Mouse (Mus musculus) CH12.LX (cell line): ENCODE measurements around the gene Rasal1. TPM values are rescaled to one million over a fixed set of nuclear protein-coding genes. Genes with fewer than 3 reads are reported as not detected.

Experiments used
- DNase-seq: peaks from one replicate; pipeline ENCODE4 v3.0.0-alpha.2; 2013; ENCODE audit errors: extremely low read depth
- H3K27ac ChIP-seq: 2 replicates; pipeline ENCODE4 v1.5.1; 2012; ENCODE audit warnings: low read depth, mild to moderate bottlenecking, control low read depth, moderate library complexity; ENCODE audit not compliant: insufficient read depth
- H3K27me3 ChIP-seq: replicated peaks from 2 replicates; pipeline ENCODE3; 2012; ENCODE audit warnings: inconsistent platforms
- H3K36me3 ChIP-seq, 2 experiments: replicated peaks in 1 of 2; 2 replicates each; pipeline versions ENCODE3 to v1.6.1; 2012; ENCODE audit warnings: inconsistent platforms in 1 of 2, low read length in 1 of 2, mild to moderate bottlenecking in 1 of 2, mixed read lengths in 1 of 2, moderate library complexity in 1 of 2; ENCODE audit not compliant: control insufficient read depth in 1 of 2, insufficient read depth in 1 of 2
- H3K4me1 ChIP-seq, 2 experiments: 2 replicates each; pipeline ENCODE4 v1.6.1; 2012; ENCODE audit warnings: inconsistent platforms in 1 of 2, moderate library complexity in 1 of 2; ENCODE audit not compliant: insufficient read depth in 2 of 2, control insufficient read depth in 1 of 2
- H3K4me2 ChIP-seq: 2 replicates; pipeline ENCODE4 v1.6.1; 2012; ENCODE audit warnings: low read depth, mild to moderate bottlenecking, control low read depth; ENCODE audit not compliant: poor library complexity, insufficient read depth, severe bottlenecking
- H3K4me3 ChIP-seq, 3 experiments: fragments of 150-350 bp in 1 of 3; sonication (generic) in 1 of 3; replicated peaks in 1 of 3; 2 replicates each; pipeline versions ENCODE3 to v1.5.1; 2011 to 2012; ENCODE audit warnings: low read depth in 2 of 3, low read length in 2 of 3, mild to moderate bottlenecking in 2 of 3, moderate library complexity in 2 of 3, control low read depth in 1 of 3, improper control_type of control experiment in 1 of 3, inconsistent platforms in 1 of 3, mixed read lengths in 1 of 3; ENCODE audit not compliant: poor library complexity in 1 of 3
- H3K79me2 ChIP-seq: replicated peaks from 2 replicates; pipeline ENCODE4 v1.6.1; 2012; ENCODE audit warnings: mild to moderate bottlenecking, moderate library complexity; ENCODE audit not compliant: control insufficient read depth, poor library complexity, insufficient read depth, severe bottlenecking; ENCODE audit errors: extremely low read depth
- H3K9ac ChIP-seq: 2 replicates; pipeline ENCODE4 v1.6.1; 2012; ENCODE audit warnings: low read depth, mild to moderate bottlenecking, control low read depth, moderate library complexity; ENCODE audit not compliant: insufficient read depth
- H3K9me3 ChIP-seq: replicated peaks from 2 replicates; pipeline ENCODE3; 2012; ENCODE audit warnings: low read length, inconsistent platforms, mixed read lengths
- CHD1 ChIP-seq: IDR thresholded peaks from 2 replicates; pipeline ENCODE4 v1.6.1; 2012; ENCODE audit warnings: low read depth, low read length, improper control_type of control experiment, inconsistent platforms
- CTCF ChIP-seq, 2 experiments: IDR thresholded peaks in 1 of 2; conservative IDR thresholded peaks in 1 of 2; 2 replicates each; pipeline ENCODE4 v1.5.1; 2011 to 2012; ENCODE audit warnings: low read depth in 2 of 2, low read length in 2 of 2, improper control_type of control experiment in 1 of 2, inconsistent platforms in 1 of 2, mild to moderate bottlenecking in 1 of 2, moderate library complexity in 1 of 2
- EP300 ChIP-seq: IDR thresholded peaks from 2 replicates; pipeline ENCODE4 v1.6.1; 2011; ENCODE audit warnings: low read length, improper control_type of control experiment
- ETS1 ChIP-seq: conservative IDR thresholded peaks from 2 replicates; pipeline ENCODE4 v1.6.1; 2012; ENCODE audit warnings: low read depth, mild to moderate bottlenecking, inconsistent platforms, low read length, improper control_type of control experiment, moderate library complexity
- HCFC1 ChIP-seq: IDR thresholded peaks from 2 replicates; pipeline ENCODE4 v1.6.1; 2012; ENCODE audit warnings: low read depth, mild to moderate bottlenecking, inconsistent platforms, low read length, improper control_type of control experiment
- IRF4 ChIP-seq: IDR thresholded peaks from 2 replicates; pipeline ENCODE4 v1.6.1; 2014; ENCODE audit warnings: low read depth, mild to moderate bottlenecking, inconsistent platforms, low read length, improper control_type of control experiment
- JUND ChIP-seq: conservative IDR thresholded peaks from 2 replicates; pipeline ENCODE4 v1.6.1; 2011; ENCODE audit warnings: low read depth, low read length, improper control_type of control experiment
- MAFK ChIP-seq: IDR thresholded peaks from 2 replicates; pipeline ENCODE4 v1.6.1; 2011; ENCODE audit warnings: low read length, improper control_type of control experiment; ENCODE audit not compliant: insufficient replicate concordance
- MAX ChIP-seq: IDR thresholded peaks from 2 replicates; pipeline ENCODE4 v1.6.1; 2011; ENCODE audit warnings: low read length, improper control_type of control experiment
- MEF2A ChIP-seq: IDR thresholded peaks from 2 replicates; pipeline ENCODE4 v1.6.1; 2014; ENCODE audit warnings: low read depth, mild to moderate bottlenecking, inconsistent platforms, low read length, improper control_type of control experiment, borderline replicate concordance
- MYC ChIP-seq: IDR thresholded peaks from 2 replicates; pipeline ENCODE4 v1.6.1; 2011; ENCODE audit warnings: low read depth, mild to moderate bottlenecking, improper control_type of control experiment, low read length
- NRF1 ChIP-seq: IDR thresholded peaks from 2 replicates; pipeline ENCODE4 v1.6.1; 2014; ENCODE audit warnings: low read depth, mild to moderate bottlenecking, inconsistent platforms, low read length, improper control_type of control experiment, moderate library complexity
- POLR2A ChIP-seq: IDR thresholded peaks from 2 replicates; pipeline ENCODE4 v1.6.1; 2011; ENCODE audit warnings: low read depth, mild to moderate bottlenecking, improper control_type of control experiment, low read length
- RAD21 ChIP-seq: IDR thresholded peaks from 2 replicates; pipeline ENCODE4 v1.6.1; 2011; ENCODE audit warnings: low read depth, mild to moderate bottlenecking, low read length, improper control_type of control experiment, moderate library complexity
- RCOR1 ChIP-seq: conservative IDR thresholded peaks from 2 replicates; pipeline ENCODE4 v1.6.1; 2012; ENCODE audit warnings: low read depth, mild to moderate bottlenecking, inconsistent platforms, low read length, improper control_type of control experiment
- SIN3A ChIP-seq: IDR thresholded peaks from 2 replicates; pipeline ENCODE4 v1.6.1; 2012; ENCODE audit warnings: low read length, improper control_type of control experiment, inconsistent platforms
- SMC3 ChIP-seq: IDR thresholded peaks from 2 replicates; pipeline ENCODE4 v1.6.1; 2011; ENCODE audit warnings: low read depth, low read length, improper control_type of control experiment
- TCF12 ChIP-seq: IDR thresholded peaks from 2 replicates; pipeline ENCODE4 v1.6.1; 2014; ENCODE audit warnings: low read depth, mild to moderate bottlenecking, inconsistent platforms, low read length, improper control_type of control experiment
- UBTF ChIP-seq: IDR thresholded peaks from 2 replicates; pipeline ENCODE4 v1.6.1; 2012; ENCODE audit warnings: low read depth, mild to moderate bottlenecking, inconsistent platforms, low read length, improper control_type of control experiment, moderate library complexity
- USF1 ChIP-seq: IDR thresholded peaks from 2 replicates; pipeline ENCODE4 v1.6.1; 2014; ENCODE audit warnings: low read depth, mild to moderate bottlenecking, inconsistent platforms, low read length, improper control_type of control experiment
- ZKSCAN1 ChIP-seq: IDR thresholded peaks from 2 replicates; pipeline ENCODE4 v1.6.1; 2012; ENCODE audit warnings: low read depth, inconsistent platforms, low read length, improper control_type of control experiment, borderline replicate concordance
- ZMIZ1 ChIP-seq: IDR thresholded peaks from 2 replicates; pipeline ENCODE4 v1.6.1; 2012; ENCODE audit warnings: low read depth, mild to moderate bottlenecking, inconsistent platforms, low read length, improper control_type of control experiment
- ZNF384 ChIP-seq: IDR thresholded peaks from 2 replicates; pipeline ENCODE4 v1.6.1; 2012; ENCODE audit warnings: low read depth, low read length, improper control_type of control experiment, inconsistent platforms
- dilution Hi-C: fragments of 300-500 bp; cut with MboI; formaldehyde crosslinking; loops from 2 replicates; pipeline ENCODE4 v1.14.3; 2020; ENCODE audit warnings: low sequenced_read_pairs; ENCODE audit not compliant: extremely low pct_unique_long_range_greater_than_20kb, extremely low pct_ligation_motif_present
- in situ Hi-C: fragments of 300-500 bp; cut with MboI; formaldehyde crosslinking; loops from 3 replicates; pipeline ENCODE4 v1.14.3; 2019; ENCODE audit warnings: low sequenced_read_pairs, low pct_ligation_motif_present, low pct_unique_long_range_greater_than_20kb, mixed read lengths
- polyA plus RNA-seq: library from polyadenylated mRNA; unstranded; fragments of >175 nt; gene quantifications from 2 replicates; pipeline ENCODE4 v1.2.1, GENCODE M21; 2012; ENCODE audit warnings: low read depth; ENCODE audit not compliant: insufficient read length
- total RNA-seq, 2 experiments: library from RNA; depleted of rRNA; stranded (reverse); fragments of 300-350 nt in 1 of 2; fragments of >200 nt in 1 of 2; gene quantifications; 2 replicates each; pipeline ENCODE4 v1.2.3; 2012 to 2014

Rasal1 gene
- total and polyA plus RNA-seq, 3 experiments: 11.7 to 21.4 (median 15.6) TPM

DNA sequence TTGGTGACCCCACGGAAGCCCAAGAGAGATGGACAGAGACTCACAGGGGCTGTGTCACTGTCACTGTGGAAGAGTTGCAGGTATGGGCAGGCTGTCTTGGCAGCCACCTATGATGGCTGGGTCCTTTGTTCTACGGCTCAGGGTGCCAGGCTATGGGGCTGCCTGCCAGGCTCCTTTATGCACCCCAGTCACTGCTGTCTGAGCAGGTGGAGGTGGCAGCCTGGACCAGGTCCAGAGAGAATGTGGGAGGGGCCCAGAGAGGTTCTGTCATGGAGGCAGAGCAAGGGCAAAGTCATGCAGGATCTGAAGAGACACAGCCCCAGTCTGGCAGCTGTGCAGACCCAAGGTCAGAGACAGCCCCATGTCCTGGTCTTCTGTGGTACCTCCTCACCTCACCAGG lies 54.4 kb downstream of the Rasal1 start:
- no peak overlapping the region for H3K9ac ChIP-seq
- peaks cover 14 to 72% of the 10 kb centered on the region in 2 experiments for H3K4me1 ChIP-seq
- H3K27ac ChIP-seq: no peak overlapping the region
- no peak overlapping the region for H3K4me3 ChIP-seq
- no peak overlapping the region for H3K4me2 ChIP-seq
- no peaks in the 10 kb centered on the region for H3K79me2 ChIP-seq
- H3K36me3 ChIP-seq: no peaks in the 10 kb centered on the region
- DNase-seq: no peak
- dilution Hi-C loops: no loop called here
- no peaks in the 10 kb centered on the region for H3K27me3 ChIP-seq
- no peak for TF ChIP-seq CTCF (conservative IDR thresholded peaks at IDR 0.05 in 1 of 2, IDR thresholded peaks at IDR 0.05 in 1 of 2; ENCODE audit: low read depth in 2 of 2, low read length in 2 of 2)
- TF ChIP-seq JUND: no peak
- TF ChIP-seq MAX: no peak
- TF ChIP-seq USF1: no peak
- no peak for TF ChIP-seq NRF1
- TF ChIP-seq, all 38 proteins: peak for 0
- in situ Hi-C loops: loop anchor here (25.0 kb wide), 1 partner anchor 191 kb away; the partner anchor contains the start of genes Plbd2 and Slc8b1
- no peaks in the 10 kb centered on the region for H3K9me3 ChIP-seq

- DNase-seq: no peak
- H3K4me1 ChIP-seq: peaks cover 14 to 78% of the 10 kb centered on the region in 2 experiments
- TF ChIP-seq EP300 (no peak), RAD21 (no peak), MEF2A (no peak), ZNF384 (no peak), ETS1 (no peak), MAFK (no peak), CHD1 (no peak), UBTF (no peak)
- no peaks in the 10 kb centered on the region for H3K36me3 ChIP-seq
- in situ Hi-C loops (loop anchor here (25.0 kb wide), 1 partner anchor 191 kb away; the partner anchor contains the start of genes Plbd2 and Slc8b1), dilution Hi-C loops (no loop called here)
- no peak overlapping the region for H3K27ac ChIP-seq
- H3K9me3 ChIP-seq: no peaks in the 10 kb centered on the region
- no peak overlapping the region for H3K4me3 ChIP-seq
- no peaks in the 10 kb centered on the region for H3K27me3 ChIP-seq
- H3K4me2 ChIP-seq: no peak overlapping the region
- no peak overlapping the region for H3K9ac ChIP-seq
- no peaks in the 10 kb centered on the region for H3K79me2 ChIP-seq
Measured at GRCm38 (mm10) chr5:120703660-120704059, 55.0 kb downstream of the Rasal1 start.

DNA sequence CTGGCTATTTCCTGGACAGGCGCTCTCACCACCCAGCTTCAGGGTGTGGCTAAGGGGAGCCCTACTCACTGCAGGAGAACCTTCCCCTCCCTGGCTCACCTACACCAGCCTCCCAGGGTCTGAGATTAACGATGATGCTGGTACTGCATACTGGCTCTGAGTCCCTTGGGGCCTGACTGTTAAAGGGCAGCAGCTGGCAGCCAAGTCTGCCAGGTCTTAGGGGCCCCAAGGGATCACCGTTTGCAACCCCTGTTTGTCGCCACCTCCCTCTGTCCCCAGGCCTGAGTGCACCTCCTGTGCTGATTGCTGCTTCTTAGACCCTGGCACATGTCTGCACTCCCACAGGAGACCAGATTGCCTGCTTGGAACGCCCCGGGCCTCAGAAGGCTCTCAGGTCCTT lies 55.8 kb downstream of the Rasal1 start:
- H3K27ac ChIP-seq: no peak overlapping the region
- no peak overlapping the region for H3K9ac ChIP-seq
- no peak overlapping the region for H3K4me3 ChIP-seq
- no peaks in the 10 kb centered on the region for H3K36me3 ChIP-seq
- TF ChIP-seq MYC (no peak), MAFK (no peak), IRF4 (no peak), USF1 (no peak), EP300 (no peak), ZKSCAN1 (no peak), ZNF384 (no peak), JUND (no peak), HCFC1 (no peak), CTCF (conservative IDR thresholded peaks at IDR 0.05 in 1 of 2, IDR thresholded peaks at IDR 0.05 in 1 of 2; ENCODE audit: low read depth in 2 of 2, low read length in 2 of 2) (no peak), TCF12 (no peak), MAX (no peak), POLR2A (no peak), ZMIZ1 (no peak), SIN3A (no peak), SMC3 (no peak), CHD1 (no peak), RCOR1 (no peak)
- no peaks in the 10 kb centered on the region for H3K27me3 ChIP-seq
- in situ Hi-C loops: loop anchor here (25.0 kb wide), 1 partner anchor 192 kb away; the partner anchor contains the start of genes Plbd2 and Slc8b1
- dilution Hi-C loops: no loop called here
- H3K4me1 ChIP-seq: peaks cover 14 to 85% of the 10 kb centered on the region in 2 experiments
- H3K4me2 ChIP-seq: no peak overlapping the region
- DNase-seq: no peak
- no peaks in the 10 kb centered on the region for H3K9me3 ChIP-seq
- no peaks in the 10 kb centered on the region for H3K79me2 ChIP-seq
